Mouse (Mus musculus): Measurements from ENCODE around the gene Zfp811. TPM values are rescaled to one million over a fixed set of nuclear protein-coding genes. Genes with fewer than 3 reads are reported as not detected.
"Not testable (repeated sequence)": the region's sequence is repeated elsewhere in the genome, so short reads cannot be mapped to it uniquely, and the experiment has no call there.

The Zfp811 gene
- 0.18 and 0.31 TPM in 2 replicates for polyA plus RNA-seq (2016; fragmentation: Nextera tagmentation; extraction: Ambion mirVana)

- no peaks in the 10 kb centered on the region for H3K9me3 ChIP-seq (replicated peaks)
- no peaks in the 10 kb centered on the region for H3K4me1 ChIP-seq
- H3K27me3 ChIP-seq (replicated peaks), result peaks cover 31% of the 10 kb centered on the region
- peak within 1 kb of the TSS; percentile 32 for H3K4me2 ChIP-seq
- H3K36me3 ChIP-seq, result no peaks in the 10 kb centered on the region
- peak within 1 kb of the TSS; percentile 39 for H3K4me3 ChIP-seq
- H3K27ac ChIP-seq, result no peak within 1 kb of the TSS
- H3K9ac ChIP-seq, result no peak within 1 kb of the TSS
- WGBS (ENCODE audit: insufficient replicate concordance), result 3% methylated on average over 17 of the region's 17 CpGs
- ATAC-seq, result no peak
Measured at GRCm38 (mm10) chr17:32809544-32810374, at the start of gene Zfp811. Gene Zfp811, minus strand, starts transcription at chr17:32809931.

DNA sequence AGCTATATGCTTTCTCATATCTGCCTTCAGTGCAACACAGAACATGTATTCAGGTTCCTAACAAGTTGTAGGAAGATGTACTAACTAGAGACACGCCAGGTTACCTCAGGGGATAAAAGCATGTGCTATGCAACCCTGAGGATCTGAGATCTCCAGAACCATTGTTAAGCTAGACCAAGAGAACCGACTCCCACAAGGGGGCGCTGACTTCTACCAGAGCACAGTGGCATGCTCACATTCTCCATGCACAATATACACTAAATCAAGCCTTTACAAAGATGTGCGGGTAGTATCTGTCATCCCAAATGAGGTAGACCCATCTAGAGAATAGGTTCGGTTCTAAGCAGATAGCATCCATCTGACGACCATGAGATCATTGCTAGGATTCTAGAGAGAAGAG, 47.0 kb upstream of the Zfp811 start:
- not testable (repeated sequence) for H3K4me3 ChIP-seq, ATAC-seq
- 40% methylated on average over 4 of the region's 6 CpGs for WGBS (ENCODE audit: insufficient replicate concordance)

GRCm38 (mm10) chr17:32851581-32851980, 41.9 kb upstream of the Zfp811 start:
- no peak overlapping the region for H3K4me2 ChIP-seq
- WGBS (ENCODE audit: insufficient replicate concordance), result 63% methylated on average over 7 of the region's 7 CpGs
- ATAC-seq, result no peak

More for the DNA sequence above, 47.0 kb upstream of the Zfp811 start:
- H3K4me2 ChIP-seq; H3K27me3 ChIP-seq (replicated peaks); H3K36me3 ChIP-seq; H3K4me1 ChIP-seq; H3K9me3 ChIP-seq (replicated peaks); H3K27ac ChIP-seq; H3K9ac ChIP-seq: not testable (repeated sequence)

DNA sequence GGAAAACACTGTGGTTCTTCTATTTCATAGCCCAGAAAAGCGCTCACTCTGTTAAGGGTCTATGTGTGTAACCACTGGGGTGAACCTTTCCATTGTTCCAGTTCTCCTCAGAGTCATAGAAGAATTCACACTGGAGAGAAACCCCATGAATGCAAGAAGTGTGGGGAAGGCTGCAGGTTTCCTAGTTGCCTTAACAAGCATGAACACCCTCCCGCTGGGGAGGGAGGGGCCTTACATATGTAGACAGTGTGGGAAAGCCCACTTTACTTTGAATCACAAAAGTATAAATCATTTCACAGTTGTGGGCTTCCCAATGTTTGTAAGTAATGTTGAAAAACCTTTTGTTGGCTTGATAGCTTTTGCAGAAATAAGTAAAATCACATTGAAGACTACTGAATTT, 31.7 kb upstream of the Zfp811 start:
- Histone ChIP-seq H3K27ac (no peak overlapping the region), H3K4me1 (no peaks in the 10 kb centered on the region), H3K9ac (no peak overlapping the region), H3K4me2 (no peak overlapping the region), H3K4me3 (no peak overlapping the region), H3K9me3 (replicated peaks) (no peaks in the 10 kb centered on the region), H3K27me3 (replicated peaks) (no peaks in the 10 kb centered on the region; the same call in 1 of the 2 replicates), H3K36me3 (no peaks in the 10 kb centered on the region)
- 67% methylated on average over 2 of the region's 2 CpGs for WGBS (ENCODE audit: insufficient replicate concordance)
- ATAC-seq, result no peak

More at GRCm38 (mm10) chr17:32851581-32851980, 41.9 kb upstream of the Zfp811 start:
- Histone ChIP-seq H3K9ac (no peak overlapping the region), H3K27ac (no peak overlapping the region), H3K9me3 (replicated peaks) (no peaks in the 10 kb centered on the region), H3K36me3 (no peaks in the 10 kb centered on the region), H3K27me3 (replicated peaks) (no peaks in the 10 kb centered on the region), H3K4me1 (no peaks in the 10 kb centered on the region), H3K4me3 (no peak overlapping the region)

- Histone ChIP-seq H3K9ac (no peak overlapping the region), H3K27ac (no peak overlapping the region), H3K4me2 (no peak overlapping the region), H3K27me3 (replicated peaks) (0 out of 2 replicates have a peak, but pooled peaks cover 3% of the 10 kb centered on the region), H3K4me3 (no peak overlapping the region), H3K4me1 (no peaks in the 10 kb centered on the region), H3K36me3 (no peaks in the 10 kb centered on the region), H3K9me3 (replicated peaks) (no peaks in the 10 kb centered on the region)
- 47% methylated on average over 15 of the region's 15 CpGs for WGBS (ENCODE audit: insufficient replicate concordance)
- no peak for ATAC-seq
Measured at GRCm38 (mm10) chr17:32839083-32839802, 29.5 kb upstream of the Zfp811 start.

GRCm38 (mm10) chr17:32830418-32830782, 20.7 kb upstream of the Zfp811 start:
- 32% methylated on average over 3 of the region's 3 CpGs for WGBS (ENCODE audit: insufficient replicate concordance)
- peaks cover 9% of the 10 kb centered on the region for H3K4me1 ChIP-seq

GRCm38 (mm10) chr17:32829540-32830417, 20.0 kb upstream of the Zfp811 start, which contains the start of gene Zfp799:
Gene Zfp799, minus strand, starts transcription at chr17:32830261.
- peaks cover 14% of the 10 kb centered on the region for H3K36me3 ChIP-seq
- peak within 1 kb of the TSS; percentile 74 for H3K9ac ChIP-seq
- 0 out of 2 replicates have a peak within 1 kb of the TSS, but pooled peaks have one; percentile 33 for H3K27ac ChIP-seq
- peak; percentile 92 for ATAC-seq
- H3K27me3 ChIP-seq (replicated peaks), result no peaks in the 10 kb centered on the region
- peak within 1 kb of the TSS; percentile 69 for H3K4me2 ChIP-seq
- H3K4me3 ChIP-seq, result peak within 1 kb of the TSS; percentile 72
- WGBS (ENCODE audit: insufficient replicate concordance), result 2% methylated on average over 35 of the region's 35 CpGs
- peaks cover 9% of the 10 kb centered on the region for H3K4me1 ChIP-seq
- H3K9me3 ChIP-seq (replicated peaks), result no peaks in the 10 kb centered on the region

More at GRCm38 (mm10) chr17:32830418-32830782, 20.7 kb upstream of the Zfp811 start:
- Histone ChIP-seq H3K36me3 (peaks cover 10% of the 10 kb centered on the region), H3K4me2 (peak overlapping the region; percentile 69), H3K9ac (no peak overlapping the region), H3K27ac (no peak overlapping the region), H3K27me3 (replicated peaks) (no peaks in the 10 kb centered on the region), H3K9me3 (replicated peaks) (no peaks in the 10 kb centered on the region), H3K4me3 (peak overlapping the region; percentile 72)
- no peak for ATAC-seq

DNA sequence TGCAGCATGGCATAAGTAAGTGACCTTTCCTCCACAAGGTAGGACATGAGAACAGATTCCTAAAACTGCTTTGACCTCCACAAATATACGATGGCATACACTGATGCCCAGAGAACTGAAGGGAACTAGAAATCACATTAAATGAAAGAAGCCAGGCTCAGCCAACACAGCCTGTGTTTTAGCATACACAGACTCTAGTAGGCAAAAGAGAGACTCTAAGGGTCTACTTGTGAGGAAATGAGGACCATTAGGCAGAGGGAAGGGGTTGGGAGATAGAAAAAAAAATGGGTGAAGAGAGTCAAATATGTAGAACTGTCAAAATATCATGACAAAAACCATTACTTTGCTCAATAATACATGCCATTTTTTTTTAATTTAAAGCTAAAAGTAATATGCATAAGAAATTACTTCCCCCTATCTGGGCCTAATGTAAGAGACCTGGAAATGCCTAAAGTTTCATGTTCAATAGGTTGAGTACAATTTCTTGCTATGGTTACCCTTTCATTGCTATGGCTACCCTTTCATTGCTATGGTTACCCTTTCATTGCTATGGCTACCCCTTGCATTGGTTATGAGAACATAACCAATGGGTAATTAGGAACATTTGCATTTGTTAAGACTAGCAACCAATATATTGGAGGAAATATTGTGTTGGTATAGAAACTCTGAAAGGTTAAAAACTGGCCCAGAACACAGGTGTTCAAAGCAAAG, 6.5 kb upstream of the Zfp811 start:
- Histone ChIP-seq H3K4me1 (no peaks in the 10 kb centered on the region), H3K4me2 (no peak overlapping the region), H3K27me3 (replicated peaks) (no peaks in the 10 kb centered on the region), H3K9me3 (replicated peaks) (no peaks in the 10 kb centered on the region), H3K36me3 (peaks cover 38% of the 10 kb centered on the region), H3K4me3 (no peak overlapping the region), H3K27ac (no peak overlapping the region), H3K9ac (no peak overlapping the region)
- no peak for ATAC-seq
- WGBS (ENCODE audit: insufficient replicate concordance), result 77% methylated on average over 1 of the region's 1 CpGs

DNA sequence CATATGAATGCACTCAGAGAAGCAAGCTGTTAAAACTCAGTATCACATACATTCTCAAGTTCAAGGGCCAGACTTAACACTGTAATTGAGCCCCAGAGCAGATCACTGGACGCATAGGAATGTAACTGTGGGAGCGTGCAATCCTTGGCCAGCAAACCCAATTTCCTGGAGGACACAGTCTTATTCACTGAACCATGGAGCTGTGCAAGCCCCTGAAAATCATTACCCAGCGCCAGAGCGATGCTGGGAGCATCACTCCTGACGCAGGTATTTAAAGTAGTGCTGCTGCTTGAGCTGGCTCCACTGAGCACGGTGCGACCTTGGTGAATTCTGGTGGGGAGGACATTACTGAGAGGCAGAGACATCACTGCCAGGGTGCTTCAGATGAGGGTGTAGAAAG, 4.4 kb upstream of the Zfp811 start:
- Histone ChIP-seq H3K4me2 (no peak overlapping the region), H3K9me3 (replicated peaks) (no peaks in the 10 kb centered on the region), H3K27me3 (replicated peaks) (peaks cover 16% of the 10 kb centered on the region), H3K4me3 (no peak overlapping the region), H3K4me1 (no peaks in the 10 kb centered on the region), H3K36me3 (peaks cover 20% of the 10 kb centered on the region), H3K9ac (no peak overlapping the region), H3K27ac (no peak overlapping the region)
- ATAC-seq, result no peak
- WGBS (ENCODE audit: insufficient replicate concordance), result 78% methylated on average over 7 of the region's 7 CpGs

- Histone ChIP-seq H3K4me2 (no peak overlapping the region), H3K4me1 (no peaks in the 10 kb centered on the region), H3K4me3 (no peak overlapping the region), H3K9me3 (replicated peaks) (no peaks in the 10 kb centered on the region), H3K9ac (no peak overlapping the region), H3K27me3 (replicated peaks) (peaks cover 31% of the 10 kb centered on the region), H3K36me3 (0 out of 2 replicates have a peak, but pooled peaks cover 1% of the 10 kb centered on the region), H3K27ac (no peak overlapping the region)
- no peak for ATAC-seq
- 24% methylated on average over 1 of the region's 1 CpGs for WGBS (ENCODE audit: insufficient replicate concordance)
Measured at GRCm38 (mm10) chr17:32810648-32811047, 917 bp upstream of the Zfp811 start.

- ATAC-seq, result no peak
- H3K36me3 ChIP-seq, result no peaks in the 10 kb centered on the region
- H3K9me3 ChIP-seq (replicated peaks), result no peaks in the 10 kb centered on the region
- H3K9ac ChIP-seq, result no peak overlapping the region
- H3K27ac ChIP-seq, result no peak overlapping the region
- H3K4me1 ChIP-seq, result no peaks in the 10 kb centered on the region
- no peak overlapping the region for H3K4me3 ChIP-seq
- peaks cover 31% of the 10 kb centered on the region for H3K27me3 ChIP-seq (replicated peaks)
- WGBS (ENCODE audit: insufficient replicate concordance), result 23% methylated on average over 8 of the region's 8 CpGs
- peak overlapping the region; percentile 32 for H3K4me2 ChIP-seq
Measured at GRCm38 (mm10) chr17:32808921-32809320, 810 bp downstream of the Zfp811 start.
